ENCODE assay signal across 24 mouse cellular contexts in the genomic region with DNA sequence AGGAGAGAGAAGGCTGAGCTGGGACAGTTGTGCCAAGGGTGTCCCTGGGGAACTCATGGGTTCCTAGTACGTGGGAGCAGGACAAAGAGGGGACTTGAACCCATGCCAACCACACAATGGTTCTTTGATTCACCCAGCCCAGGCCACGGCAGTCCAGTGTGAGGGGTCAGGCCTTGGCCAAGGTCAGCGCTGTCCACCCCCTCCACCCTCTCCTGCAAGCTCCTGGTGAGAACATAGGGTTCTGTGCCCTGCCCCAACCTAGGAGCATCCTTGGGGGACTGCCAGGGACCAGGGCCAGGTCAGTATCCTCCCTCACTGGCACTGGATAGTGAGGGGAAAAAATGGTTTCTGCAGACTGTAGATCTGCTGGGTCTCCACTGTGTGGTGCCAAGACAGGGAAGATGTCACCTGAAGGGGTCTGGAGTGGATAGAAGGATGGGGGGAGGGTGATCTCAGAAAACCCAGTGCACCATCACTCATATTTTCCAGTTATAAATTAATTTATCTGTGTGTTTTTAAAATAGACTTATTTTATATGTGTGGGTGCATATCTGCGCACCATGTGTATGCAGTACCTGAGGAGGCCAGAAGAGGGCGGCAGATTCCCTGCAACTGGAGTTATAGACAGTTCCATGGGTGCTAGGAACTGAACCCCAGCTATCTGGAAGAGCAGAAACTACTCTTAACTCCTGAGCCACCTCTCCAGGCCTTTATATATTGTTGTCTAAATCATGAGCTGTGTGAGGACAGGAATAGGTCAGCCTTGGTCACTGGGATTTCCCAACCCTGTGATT. TPM values are rescaled to one million over a fixed set of nuclear protein-coding genes. Genes with fewer than 3 reads are reported as not detected.
DNase-seq lines count a peak whose midpoint lies in the region; ATAC-seq and TF ChIP-seq lines count a peak whose summit lies in the region.
"Had no signal": no experiment of that assay in that cellular context is flagged by ENCODE, and none has a peak within 500 bp of the region (broad histone marks: within the 10 kb centered on the region; RNA-seq: fewer than 3 reads in every experiment).

No protein-coding gene starts in this region.

- no peak overlapping the region for H3K27ac ChIP-seq in gastrocnemius, adult 2 months
- H3K27ac ChIP-seq in liver, embryonic 14.5 days: no peak overlapping the region
- H3K27ac ChIP-seq in liver, embryonic 11.5 days (ENCODE audit: low read depth, low read length): no peak overlapping the region
- no peak overlapping the region for H3K27ac ChIP-seq in heart, embryonic 11.5 days (ENCODE audit: low read depth, low read length)
- H3K27ac ChIP-seq: forebrain, embryonic 10.5 days; heart, embryonic 15.5 days; hindbrain, embryonic 12.5 days; intestine, embryonic 15.5 days; neural tube, embryonic 12.5 days had no signal

- 50% methylated on average over 5 of the region's 5 CpGs for WGBS in liver, embryonic 14.5 days (ENCODE audit: insufficient replicate concordance)
- 72% methylated on average over 5 of the region's 5 CpGs for WGBS in liver, embryonic 11.5 days
- 59% methylated on average over 5 of the region's 5 CpGs for WGBS in heart, embryonic 11.5 days (ENCODE audit: insufficient replicate concordance)

- no peak for ATAC-seq in liver, embryonic 14.5 days (ENCODE audit: insufficient read depth)
- no peak for ATAC-seq in liver, embryonic 11.5 days (replicated peaks; ENCODE audit: low FRiP score)
- ATAC-seq in heart, embryonic 11.5 days (replicated peaks; ENCODE audit: insufficient number of reproducible peaks, low FRiP score, low TSS enrichment): no peak
- ATAC-seq: activated CD4-positive, CD25-positive, alpha-beta regulatory T cell, adult 4 months; intestine, embryonic 15.5 days had no signal

- TF ChIP-seq EP300 in liver, embryonic 14.5 days (IDR thresholded peaks at IDR 0.05; ENCODE audit: low read depth): no peak

- no peak overlapping the region for H3K9ac ChIP-seq in liver, embryonic 14.5 days (replicated peaks)
- H3K9ac ChIP-seq in liver, embryonic 11.5 days (ENCODE audit: low read depth, low read length): no peak overlapping the region
- no peak overlapping the region for H3K9ac ChIP-seq in heart, embryonic 11.5 days (ENCODE audit: low read depth, low read length)
- H3K9ac ChIP-seq: heart, embryonic 15.5 days; hindbrain, embryonic 12.5 days; intestine, embryonic 15.5 days; neural tube, embryonic 12.5 days had no signal

- H3K4me3 ChIP-seq in gastrocnemius, adult 2 months: no peak overlapping the region
- H3K4me3 ChIP-seq in liver, embryonic 14.5 days (ENCODE audit: insufficient read depth in 1 of 2, low read depth in 2 of 2, low read length in 2 of 2): no peak overlapping the region
- H3K4me3 ChIP-seq in liver, embryonic 11.5 days (ENCODE audit: low read depth, low read length): no peak overlapping the region
- H3K4me3 ChIP-seq in heart, embryonic 11.5 days (ENCODE audit: low read depth, low read length): no peak overlapping the region
- H3K4me3 ChIP-seq: forebrain, embryonic 10.5 days; heart, embryonic 15.5 days; hindbrain, embryonic 12.5 days; intestine, embryonic 15.5 days; neural tube, embryonic 12.5 days had no signal

- H3K4me2 ChIP-seq in liver, embryonic 14.5 days (ENCODE audit: low read depth): no peak overlapping the region
- no peak overlapping the region for H3K4me2 ChIP-seq in liver, embryonic 11.5 days
- H3K4me2 ChIP-seq in heart, embryonic 11.5 days: no peak overlapping the region
- H3K4me2 ChIP-seq: heart, embryonic 15.5 days; hindbrain, embryonic 12.5 days; intestine, embryonic 15.5 days; neural tube, embryonic 12.5 days had no signal

- H3K36me3 ChIP-seq in liver, embryonic 14.5 days (replicated peaks; ENCODE audit: control insufficient read depth, insufficient read depth, low read depth): no peaks in the 10 kb centered on the region
- no peaks in the 10 kb centered on the region for H3K36me3 ChIP-seq in liver, embryonic 11.5 days (ENCODE audit: control insufficient read depth, insufficient read depth, low read length)
- H3K36me3 ChIP-seq in heart, embryonic 11.5 days (ENCODE audit: control insufficient read depth, insufficient read depth, low read length): no peaks in the 10 kb centered on the region
- H3K36me3 ChIP-seq: forebrain, embryonic 10.5 days; heart, embryonic 15.5 days; hindbrain, embryonic 12.5 days; intestine, embryonic 15.5 days; neural tube, embryonic 12.5 days had no signal

- H3K4me1 ChIP-seq in liver, embryonic 14.5 days (replicated peaks; ENCODE audit: control insufficient read depth in 2 of 2, insufficient read depth in 2 of 2, low read length in 1 of 2): no peaks in the 10 kb centered on the region
- peaks cover 13% of the 10 kb centered on the region for H3K4me1 ChIP-seq in liver, embryonic 11.5 days (replicated peaks; ENCODE audit: control insufficient read depth, insufficient read depth, low read length)
- H3K4me1 ChIP-seq in heart, embryonic 11.5 days (ENCODE audit: control insufficient read depth, insufficient read depth, low read length): peaks cover 19% of the 10 kb centered on the region

- TF ChIP-seq CTCF in gastrocnemius, adult 2 months (IDR thresholded peaks at IDR 0.05): peak; percentile 47
- peak; percentile 68 for TF ChIP-seq CTCF in liver, embryonic 14.5 days (IDR thresholded peaks at IDR 0.05; ENCODE audit: low read depth)

- intact Hi-C loops in gastrocnemius, adult 2 months (cut with DNase I): no loop called here

- peaks cover 31% of the 10 kb centered on the region for H3K27me3 ChIP-seq in liver, embryonic 14.5 days (ENCODE audit: control insufficient read depth, insufficient read depth, low read length)
- H3K27me3 ChIP-seq in liver, embryonic 11.5 days (replicated peaks; ENCODE audit: control insufficient read depth, insufficient read depth, low read length): peaks cover 37% of the 10 kb centered on the region
- peaks cover 30% of the 10 kb centered on the region for H3K27me3 ChIP-seq in heart, embryonic 11.5 days (ENCODE audit: control insufficient read depth, insufficient read depth, low read length)
- H3K27me3 ChIP-seq: intestine, embryonic 15.5 days had no signal

- no peak for DNase-seq in gastrocnemius, adult 2 months
- no peak for DNase-seq in gastrocnemius, postnatal 25 days
- no peak for DNase-seq in liver, embryonic 14.5 days (ENCODE audit: low read depth in 3 of 3, low spot score in 3 of 3)
- no peak for DNase-seq in liver, embryonic 11.5 days (ENCODE audit: low spot score)
- peak; percentile 50 for DNase-seq in ZHBTc4 (ENCODE audit: low read depth, low spot score)
- peak; percentile 86 for DNase-seq in testis, postnatal 10 days (ENCODE audit: low spot score)
- no peak for DNase-seq in right cerebral cortex, postnatal 4 days
- DNase-seq: cerebellum, adult 11-12 months; layer of hippocampus, postnatal 36 days; lung, adult 18-20 months; right cerebral cortex, postnatal 25 days; thymus, postnatal 25 days had no signal

- peaks cover 3% of the 10 kb centered on the region for H3K9me3 ChIP-seq in liver, embryonic 14.5 days (ENCODE audit: control insufficient read depth, low read length)
- H3K9me3 ChIP-seq in liver, embryonic 11.5 days (ENCODE audit: control insufficient read depth, low read length): peaks cover 2% of the 10 kb centered on the region; the same call in 1 of the 2 replicates
- H3K9me3 ChIP-seq in heart, embryonic 11.5 days (replicated peaks; ENCODE audit: control insufficient read depth, low read length): peaks cover 7% of the 10 kb centered on the region; the same call in 1 of the 2 replicates
- H3K9me3 ChIP-seq: heart, embryonic 15.5 days; hindbrain, embryonic 12.5 days; intestine, embryonic 15.5 days had no signal

RNA-seq across cellular contexts. Expression of a gene that starts 2.4 kb away (rescaled TPM):
- 1 to 10 TPM; 1.0 to 1.5 TPM for total RNA-seq in gastrocnemius, adult 2 months (2021)
- 1 to 10 TPM; 2.0 to 2.1 TPM for total RNA-seq in gastrocnemius, postnatal 25 days (2021)
- polyA plus RNA-seq in liver, embryonic 14.5 days (2012; rRNA removed): 0.54 and 0.56 TPM in 2 replicates
- 0.18 and 0.23 TPM in 2 replicates for polyA plus RNA-seq in liver, embryonic 14.5 days (2014; fragmentation: Nextera tagmentation; extraction: Ambion mirVana)
- polyA plus RNA-seq in liver, embryonic 11.5 days (2014; fragmentation: Nextera tagmentation; extraction: Ambion mirVana): 1.8 and 2.6 TPM in 2 replicates
- polyA plus RNA-seq in heart, embryonic 11.5 days (2014; fragmentation: Nextera tagmentation; extraction: Ambion mirVana): 11.4 TPM in 2 replicates

RNA-seq across cellular contexts. Expression of a gene that starts 7.9 kb away (rescaled TPM):
- total RNA-seq in gastrocnemius, adult 2 months (2021): 10 to 100 TPM; 46.1 to 53.6 TPM
- 10 to 100 TPM; 27.4 to 33.4 TPM for total RNA-seq in gastrocnemius, postnatal 25 days (2021)
- polyA plus RNA-seq in liver, embryonic 14.5 days (2012; rRNA removed): 46.4 and 51.3 TPM in 2 replicates
- 27.7 and 33.7 TPM in 2 replicates for polyA plus RNA-seq in liver, embryonic 14.5 days (2014; fragmentation: Nextera tagmentation; extraction: Ambion mirVana)
- 105 and 119 TPM in 2 replicates for polyA plus RNA-seq in liver, embryonic 11.5 days (2014; fragmentation: Nextera tagmentation; extraction: Ambion mirVana)
- 63.1 and 69.0 TPM in 2 replicates for polyA plus RNA-seq in heart, embryonic 11.5 days (2014; fragmentation: Nextera tagmentation; extraction: Ambion mirVana)

RNA-seq across cellular contexts. Expression of a gene that starts 16.1 kb away (rescaled TPM):
- not detected for total RNA-seq in gastrocnemius, adult 2 months (2021)
- not detected for total RNA-seq in gastrocnemius, postnatal 25 days (2021)
- 1.6 TPM in 2 replicates for polyA plus RNA-seq in liver, embryonic 14.5 days (2012; rRNA removed)
- 3.2 and 4.9 TPM in 2 replicates for polyA plus RNA-seq in liver, embryonic 14.5 days (2014; fragmentation: Nextera tagmentation; extraction: Ambion mirVana)
- 1.5 and 1.7 TPM in 2 replicates for polyA plus RNA-seq in liver, embryonic 11.5 days (2014; fragmentation: Nextera tagmentation; extraction: Ambion mirVana)
- not detected in 2 replicates for polyA plus RNA-seq in heart, embryonic 11.5 days (2014; fragmentation: Nextera tagmentation; extraction: Ambion mirVana)
- total RNA-seq: gastrocnemius, postnatal 4 days had no signal
- polyA plus RNA-seq: embryonic facial prominence, embryonic 14.5 days; forebrain, embryonic 10.5 days; intestine, embryonic 15.5 days; limb, embryonic 11.5 days; stomach, embryonic 14.5 days had no signal

RNA-seq across cellular contexts. Expression of a gene that starts 18.7 kb away (rescaled TPM):
- total RNA-seq in gastrocnemius, adult 2 months (2021): 10 to 100 TPM; 18.1 to 23.0 TPM
- 10 to 100 TPM; 23.6 to 24.8 TPM for total RNA-seq in gastrocnemius, postnatal 25 days (2021)
- polyA plus RNA-seq in liver, embryonic 14.5 days (2012; rRNA removed): 3.4 and 3.5 TPM in 2 replicates
- 4.0 and 4.1 TPM in 2 replicates for polyA plus RNA-seq in liver, embryonic 14.5 days (2014; fragmentation: Nextera tagmentation; extraction: Ambion mirVana)
- 27.6 and 28.6 TPM in 2 replicates for polyA plus RNA-seq in liver, embryonic 11.5 days (2014; fragmentation: Nextera tagmentation; extraction: Ambion mirVana)
- polyA plus RNA-seq in heart, embryonic 11.5 days (2014; fragmentation: Nextera tagmentation; extraction: Ambion mirVana): 66.6 and 70.1 TPM in 2 replicates

RNA-seq across cellular contexts. Expression of a gene that starts 19.8 kb away (rescaled TPM):
- not detected for total RNA-seq in gastrocnemius, adult 2 months (2021)
- not detected for total RNA-seq in gastrocnemius, postnatal 25 days (2021)
- not detected in 2 replicates for polyA plus RNA-seq in liver, embryonic 14.5 days (2012; rRNA removed)
- not detected in 2 replicates for polyA plus RNA-seq in liver, embryonic 14.5 days (2014; fragmentation: Nextera tagmentation; extraction: Ambion mirVana)
- 0.23 TPM in 1 of 2 replicates, not detected in the other for polyA plus RNA-seq in liver, embryonic 11.5 days (2014; fragmentation: Nextera tagmentation; extraction: Ambion mirVana)
- 0.26 TPM in 1 of 2 replicates, not detected in the other for polyA plus RNA-seq in heart, embryonic 11.5 days (2014; fragmentation: Nextera tagmentation; extraction: Ambion mirVana)
- total RNA-seq: gastrocnemius, postnatal 4 days; megakaryocyte, adult 5-6 weeks had no signal
- polyA plus RNA-seq: activated CD4-positive, CD25-positive, alpha-beta regulatory T cell, adult 4 months had no signal

Comparison
In these comparisons a context has a peak if more than half of its experiments do, and no peak if none do; other contexts are left out.
1. DNase-seq: peak in ZHBTc4 (single experiment) and testis, postnatal 10 days (single experiment); none in gastrocnemius, adult 2 months (single experiment), gastrocnemius, postnatal 25 days (single experiment), liver, embryonic 14.5 days (0 of 3), liver, embryonic 11.5 days (single experiment) and right cerebral cortex, postnatal 4 days (single experiment).